Mouse (Mus musculus): ENCODE data around the gene Slc39a11. TPM values are rescaled to one million over a fixed set of nuclear protein-coding genes. Genes with fewer than 3 reads are reported as not detected.
A peak's percentile ranks its signal among the peaks of the same experiment; 100 is the strongest.

Slc39a11 gene
- polyA plus RNA-seq, 1 experiment from 2014 or later, result 32.2 TPM

- Histone ChIP-seq H3K4me1 (replicated peaks) (peaks cover 65% of the 10 kb centered on the region), H3K4me3 (peak overlapping the region; percentile 93), H3K9me3 (no peaks in the 10 kb centered on the region), H3K36me3 (peaks cover 6% of the 10 kb centered on the region), H3K27ac (peak overlapping the region; percentile 96), H3K9ac (peak overlapping the region; percentile 93), H3K4me2 (peak overlapping the region; percentile 94), H3K27me3 (no peaks in the 10 kb centered on the region)
- ATAC-seq (ENCODE audit: low FRiP score), result peak; percentile 41; the same call in 1 of the 2 replicates
- WGBS, result 3% methylated on average over 38 of the region's 38 CpGs
These were observed 33.2 kb upstream of the Slc39a11 start for GRCm38 (mm10) chr11:113682897-113683626.

- ATAC-seq (ENCODE audit: low FRiP score), result no peak
- no peaks in the 10 kb centered on the region for H3K27me3 ChIP-seq
- H3K4me3 ChIP-seq, result peak overlapping the region; percentile 93; the same call in 1 of the 2 replicates
- peaks cover 1% of the 10 kb centered on the region for H3K36me3 ChIP-seq
- no peak overlapping the region; the same call in 1 of the 2 replicates for H3K9ac ChIP-seq
- H3K27ac ChIP-seq, result no peak overlapping the region
- H3K4me1 ChIP-seq (replicated peaks), result peaks cover 66% of the 10 kb centered on the region
- H3K9me3 ChIP-seq, result no peaks in the 10 kb centered on the region
- peak overlapping the region; percentile 94 for H3K4me2 ChIP-seq
These were observed 32.1 kb upstream of the Slc39a11 start for GRCm38 (mm10) chr11:113681979-113682378.

DNA sequence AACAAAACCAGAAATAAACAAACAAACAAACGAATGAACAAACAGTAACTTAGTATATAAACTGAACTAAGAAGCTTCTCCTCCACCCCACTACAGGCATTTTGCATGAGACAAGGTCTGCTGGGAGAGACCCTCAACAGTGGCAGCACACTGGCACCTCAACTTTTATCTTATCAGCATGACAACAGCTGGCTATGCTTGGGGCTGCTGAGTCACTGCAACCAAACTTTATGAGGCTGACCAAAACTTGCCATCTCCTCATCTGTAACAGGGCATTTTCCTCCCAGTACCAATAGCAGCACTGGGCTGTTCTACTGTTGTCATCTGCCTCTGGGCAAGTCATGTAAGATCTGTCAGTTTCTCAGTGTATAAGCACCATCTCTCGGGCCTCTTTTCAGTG lies 31.1 kb upstream of the Slc39a11 start:
- Histone ChIP-seq H3K36me3 (peaks cover 12% of the 10 kb centered on the region), H3K4me1 (replicated peaks) (peaks cover 56% of the 10 kb centered on the region), H3K4me2 (no peak overlapping the region), H3K27me3 (no peaks in the 10 kb centered on the region), H3K9ac (0 out of 2 replicates have a peak overlapping the region, but pooled peaks have one; percentile 8), H3K4me3 (no peak overlapping the region), H3K9me3 (no peaks in the 10 kb centered on the region), H3K27ac (no peak overlapping the region)
- 92% methylated on average over 2 of the region's 2 CpGs for WGBS
- ATAC-seq (ENCODE audit: low FRiP score), result no peak

- 89% methylated on average over 8 of the region's 8 CpGs for WGBS
- H3K27me3 ChIP-seq, result no peaks in the 10 kb centered on the region
- peaks cover 43% of the 10 kb centered on the region for H3K4me1 ChIP-seq (replicated peaks)
- H3K36me3 ChIP-seq, result peaks cover 32% of the 10 kb centered on the region
- no peak for ATAC-seq (ENCODE audit: low FRiP score)
- H3K9ac ChIP-seq, result 0 out of 2 replicates have a peak overlapping the region, but pooled peaks have one; percentile 3
- H3K4me3 ChIP-seq, result no peak overlapping the region
- no peak overlapping the region for H3K4me2 ChIP-seq
- no peak overlapping the region for H3K27ac ChIP-seq
- H3K9me3 ChIP-seq, result no peaks in the 10 kb centered on the region
These were observed 28.5 kb upstream of the Slc39a11 start for GRCm38 (mm10) chr11:113678373-113678772.

DNA sequence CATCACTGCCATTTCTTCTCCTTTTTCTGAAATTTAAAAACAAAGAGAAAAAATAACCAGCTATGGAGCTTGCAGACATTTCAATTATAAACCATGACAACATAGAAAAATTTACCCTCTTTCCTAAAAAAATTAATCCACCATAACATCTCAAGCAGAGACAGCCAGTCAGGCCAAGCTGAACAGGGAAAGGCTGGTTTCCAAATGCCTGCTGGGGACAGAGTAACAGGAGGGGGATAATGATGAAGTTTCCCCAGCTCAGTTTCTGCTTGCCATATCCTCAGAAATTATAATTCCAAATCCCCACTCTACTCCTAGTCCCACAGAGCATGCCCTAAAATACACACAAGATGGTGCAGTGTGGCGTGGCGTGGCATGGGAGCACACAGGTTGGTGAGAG lies 27.5 kb upstream of the Slc39a11 start:
- H3K4me3 ChIP-seq, result no peak overlapping the region
- no peaks in the 10 kb centered on the region for H3K27me3 ChIP-seq
- WGBS, result 96% methylated on average over 2 of the region's 2 CpGs
- ATAC-seq (ENCODE audit: low FRiP score), result no peak
- peaks cover 42% of the 10 kb centered on the region for H3K36me3 ChIP-seq
- H3K9me3 ChIP-seq, result no peaks in the 10 kb centered on the region
- H3K27ac ChIP-seq, result no peak overlapping the region
- H3K4me1 ChIP-seq (replicated peaks), result peaks cover 35% of the 10 kb centered on the region
- no peak overlapping the region for H3K4me2 ChIP-seq
- no peak overlapping the region for H3K9ac ChIP-seq

GRCm38 (mm10) chr11:113676847-113677246 lies 27.0 kb upstream of the Slc39a11 start:
- Histone ChIP-seq H3K27ac (no peak overlapping the region), H3K9ac (no peak overlapping the region), H3K36me3 (peaks cover 47% of the 10 kb centered on the region), H3K4me2 (no peak overlapping the region), H3K27me3 (no peaks in the 10 kb centered on the region), H3K4me3 (no peak overlapping the region), H3K4me1 (replicated peaks) (peaks cover 31% of the 10 kb centered on the region), H3K9me3 (no peaks in the 10 kb centered on the region)
- 78% methylated on average over 2 of the region's 2 CpGs for WGBS
- ATAC-seq (ENCODE audit: low FRiP score), result no peak

DNA sequence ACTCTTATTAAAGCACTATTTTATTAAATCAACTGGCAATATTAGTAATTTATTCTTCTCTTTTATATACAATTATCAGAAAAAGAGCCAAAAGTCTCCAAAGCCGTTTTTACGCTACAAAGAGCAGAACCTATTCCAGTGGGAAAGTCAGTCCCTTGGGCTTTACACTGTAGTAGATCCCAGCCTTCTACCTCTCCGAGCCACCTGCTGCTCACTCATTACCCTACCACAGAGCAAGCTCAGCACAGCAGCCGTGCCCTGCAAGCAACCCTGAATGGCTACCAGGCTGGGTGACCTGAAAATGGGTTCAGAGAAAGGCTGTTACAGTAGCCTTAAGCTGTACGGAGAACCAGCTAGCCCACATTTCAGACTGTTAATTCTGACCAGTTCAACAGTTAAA lies 24.7 kb upstream of the Slc39a11 start:
- Histone ChIP-seq H3K4me1 (replicated peaks) (peaks cover 13% of the 10 kb centered on the region; the same call in 1 of the 2 replicates), H3K9ac (no peak overlapping the region), H3K4me3 (no peak overlapping the region), H3K4me2 (no peak overlapping the region), H3K9me3 (no peaks in the 10 kb centered on the region), H3K27me3 (no peaks in the 10 kb centered on the region), H3K36me3 (peaks cover 64% of the 10 kb centered on the region), H3K27ac (no peak overlapping the region)
- 84% methylated on average over 5 of the region's 5 CpGs for WGBS
- no peak for ATAC-seq (ENCODE audit: low FRiP score)

DNA sequence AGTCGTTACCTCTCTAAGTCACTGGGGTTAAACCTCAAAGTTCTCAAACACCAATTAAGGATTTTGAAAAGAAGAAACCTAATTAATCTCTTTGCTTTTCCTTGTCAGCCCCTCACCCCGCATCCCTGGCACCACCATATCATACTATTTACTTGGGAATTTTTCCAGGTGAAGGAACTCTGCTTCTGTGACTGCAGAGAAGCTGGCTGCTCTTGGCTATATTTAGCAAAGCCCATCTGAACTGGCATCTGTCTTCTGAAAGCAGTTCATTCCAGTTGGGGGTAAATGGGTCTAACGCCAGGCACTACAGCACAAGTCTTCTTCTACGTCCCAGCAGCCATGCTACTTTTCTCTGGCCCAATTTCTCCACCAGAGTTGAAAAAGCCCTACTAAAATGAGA lies 23.7 kb upstream of the Slc39a11 start:
- ATAC-seq (ENCODE audit: low FRiP score), result no peak
- Histone ChIP-seq H3K4me2 (no peak overlapping the region), H3K4me1 (replicated peaks) (peaks cover 8% of the 10 kb centered on the region; the same call in 1 of the 2 replicates), H3K9ac (no peak overlapping the region), H3K27me3 (no peaks in the 10 kb centered on the region), H3K4me3 (no peak overlapping the region), H3K9me3 (no peaks in the 10 kb centered on the region), H3K36me3 (peaks cover 68% of the 10 kb centered on the region), H3K27ac (no peak overlapping the region)
- 93% methylated on average over 4 of the region's 4 CpGs for WGBS

DNA sequence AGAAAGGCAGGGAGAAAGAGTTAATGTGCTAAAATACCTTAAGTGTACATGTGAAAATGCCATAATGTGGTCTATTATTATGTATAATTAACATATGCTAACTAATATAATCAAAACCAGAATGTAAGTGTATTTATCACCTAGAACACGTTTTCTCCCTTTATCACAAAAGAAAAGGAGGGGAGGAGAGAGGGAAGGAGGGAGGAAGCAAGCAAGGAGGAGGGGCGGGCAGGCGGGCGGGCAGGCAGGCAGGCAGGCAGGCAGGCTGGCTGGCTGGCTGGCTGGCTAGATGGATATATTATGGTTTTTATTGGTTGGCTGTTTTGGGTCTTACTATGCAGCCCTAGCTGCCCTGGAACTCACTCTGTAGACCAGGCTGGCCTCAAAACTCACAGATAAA lies 19.8 kb upstream of the Slc39a11 start:
- Histone ChIP-seq H3K4me1 (replicated peaks) (peaks cover 15% of the 10 kb centered on the region; the same call in 1 of the 2 replicates), H3K9ac (no peak overlapping the region), H3K4me2 (no peak overlapping the region), H3K27me3 (no peaks in the 10 kb centered on the region), H3K9me3 (no peaks in the 10 kb centered on the region), H3K36me3 (peaks cover 52% of the 10 kb centered on the region), H3K4me3 (no peak overlapping the region), H3K27ac (no peak overlapping the region)
- WGBS, result 85% methylated on average over 4 of the region's 4 CpGs
- ATAC-seq (ENCODE audit: low FRiP score), result no peak

- H3K4me1 ChIP-seq (replicated peaks), result peaks cover 15% of the 10 kb centered on the region; the same call in 1 of the 2 replicates
- H3K9me3 ChIP-seq, result no peaks in the 10 kb centered on the region
- no peak overlapping the region for H3K4me2 ChIP-seq
- H3K9ac ChIP-seq, result no peak overlapping the region
- H3K27me3 ChIP-seq, result no peaks in the 10 kb centered on the region
- ATAC-seq (ENCODE audit: low FRiP score), result no peak
- WGBS, result 93% methylated on average over 5 of the region's 5 CpGs
- H3K4me3 ChIP-seq, result no peak overlapping the region
- H3K36me3 ChIP-seq, result peaks cover 52% of the 10 kb centered on the region
- no peak overlapping the region for H3K27ac ChIP-seq
These were observed 19.0 kb upstream of the Slc39a11 start for GRCm38 (mm10) chr11:113668857-113669256.

- peaks cover 15% of the 10 kb centered on the region; the same call in 1 of the 2 replicates for H3K4me1 ChIP-seq (replicated peaks)
- peaks cover 51% of the 10 kb centered on the region for H3K36me3 ChIP-seq
- no peak overlapping the region for H3K4me2 ChIP-seq
- H3K9me3 ChIP-seq, result no peaks in the 10 kb centered on the region
- H3K27me3 ChIP-seq, result no peaks in the 10 kb centered on the region
- no peak overlapping the region for H3K4me3 ChIP-seq
- whole genome bisulfite sequencing, result 83% methylated on average over 4 of the region's 4 CpGs
- H3K27ac ChIP-seq, result no peak overlapping the region
- ATAC-seq (ENCODE audit: low FRiP score), result no peak
- H3K9ac ChIP-seq, result no peak overlapping the region
These were observed 17.8 kb upstream of the Slc39a11 start for GRCm38 (mm10) chr11:113667704-113668103.

DNA sequence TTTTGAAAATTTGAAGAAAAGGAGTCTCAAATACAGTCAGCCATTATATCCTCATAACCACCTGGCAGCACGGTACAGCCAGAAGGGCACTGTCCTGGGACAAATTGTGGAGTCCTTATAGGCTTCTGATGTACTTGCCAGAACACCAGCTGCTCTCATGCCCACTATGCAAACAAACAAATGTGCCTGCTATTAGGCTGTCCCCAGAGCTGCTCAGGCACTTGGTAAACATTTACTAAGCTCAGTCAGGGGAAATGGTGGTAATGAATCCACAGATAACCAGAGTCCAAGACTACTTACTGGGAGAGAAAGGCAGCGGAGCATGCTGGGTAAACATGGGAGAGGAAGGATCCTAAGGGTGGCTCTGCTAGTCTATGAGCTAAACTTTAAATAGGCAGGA lies 17.2 kb upstream of the Slc39a11 start:
- H3K27ac ChIP-seq, result 0 out of 2 replicates have a peak overlapping the region, but pooled peaks have one; percentile 30
- no peaks in the 10 kb centered on the region for H3K9me3 ChIP-seq
- WGBS, result 68% methylated on average over 2 of the region's 2 CpGs
- no peaks in the 10 kb centered on the region for H3K27me3 ChIP-seq
- H3K36me3 ChIP-seq, result peaks cover 51% of the 10 kb centered on the region
- no peak overlapping the region for H3K9ac ChIP-seq
- ATAC-seq (ENCODE audit: low FRiP score), result no peak
- peaks cover 15% of the 10 kb centered on the region; the same call in 1 of the 2 replicates for H3K4me1 ChIP-seq (replicated peaks)
- no peak overlapping the region for H3K4me2 ChIP-seq
- H3K4me3 ChIP-seq, result no peak overlapping the region

DNA sequence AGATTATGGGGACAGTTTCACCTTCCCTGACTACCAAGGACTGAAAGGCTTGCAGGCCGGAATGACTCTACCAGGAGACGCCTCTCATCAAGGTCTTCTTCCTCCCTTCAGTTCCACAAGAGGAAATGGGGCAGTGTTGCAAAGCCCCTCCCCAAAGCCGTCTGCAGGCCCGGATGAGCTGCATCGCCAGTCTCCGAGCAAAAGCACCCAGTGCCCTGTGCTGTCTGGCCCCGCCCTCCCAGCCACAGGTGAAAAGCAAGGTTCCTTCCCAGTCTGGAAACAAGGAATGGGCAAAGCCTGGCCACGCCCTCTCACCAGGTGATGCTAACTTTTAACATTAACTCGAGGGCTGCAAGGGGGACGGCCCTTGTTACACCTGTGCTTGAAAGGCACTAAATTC lies 16.8 kb upstream of the Slc39a11 start:
- H3K4me1 ChIP-seq (replicated peaks), result peaks cover 15% of the 10 kb centered on the region; the same call in 1 of the 2 replicates
- no peak overlapping the region for H3K4me2 ChIP-seq
- H3K36me3 ChIP-seq, result peaks cover 54% of the 10 kb centered on the region
- H3K4me3 ChIP-seq, result no peak overlapping the region
- no peak for ATAC-seq (ENCODE audit: low FRiP score)
- no peaks in the 10 kb centered on the region for H3K9me3 ChIP-seq
- H3K27me3 ChIP-seq, result no peaks in the 10 kb centered on the region
- 70% methylated on average over 10 of the region's 10 CpGs for WGBS
- 0 out of 2 replicates have a peak overlapping the region, but pooled peaks have one; percentile 30 for H3K27ac ChIP-seq
- no peak overlapping the region for H3K9ac ChIP-seq

Data from hindbrain, embryonic 13.5 days (tissue).